Mouse (Mus musculus) heart, embryonic 14.5 days (tissue): ENCODE results near the gene Zfyve26. TPM values are rescaled to one million over a fixed set of nuclear protein-coding genes. Genes with fewer than 3 reads are reported as not detected.

Experiments
- ATAC-seq: fragments of 200-750 bp; cut with Nextera tagmentation; 2 replicates; pipeline ENCODE4 v1.8.0; 2017; ENCODE audit warnings: low read depth, moderate TSS enrichment; ENCODE audit not compliant: insufficient number of reproducible peaks, insufficient read depth, low FRiP score
- H3K27ac ChIP-seq, 2 experiments: fragments of 200-500 bp in 1 of 2; fragments of 300-500 bp in 1 of 2; sonication (generic) in 1 of 2; replicated peaks in 1 of 2; 2 replicates each; pipeline ENCODE4 v1.5.1; 2012 to 2014; ENCODE audit warnings: low read depth in 2 of 2, low read length in 2 of 2, control low read depth in 1 of 2, mild to moderate bottlenecking in 1 of 2, mixed read lengths in 1 of 2; ENCODE audit not compliant: control insufficient read depth in 1 of 2, insufficient read depth in 1 of 2
- H3K27me3 ChIP-seq: fragments of 300-500 bp; sonication (generic); 2 replicates; pipeline ENCODE4 v1.6.1; 2014; ENCODE audit warnings: mild to moderate bottlenecking, low read length, control low read depth; ENCODE audit not compliant: control insufficient read depth, insufficient read depth
- H3K36me3 ChIP-seq: fragments of 300-500 bp; sonication (generic); 2 replicates; pipeline ENCODE4 v1.6.1; 2014; ENCODE audit warnings: mild to moderate bottlenecking, control low read depth, low read length, mixed read lengths; ENCODE audit not compliant: control insufficient read depth, insufficient read depth
- H3K4me1 ChIP-seq, 2 experiments: fragments of 200-500 bp in 1 of 2; fragments of 300-500 bp in 1 of 2; sonication (generic) in 1 of 2; 2 replicates each; pipeline ENCODE4 v1.6.1; 2012 to 2014; ENCODE audit warnings: low read length in 2 of 2, control low read depth in 1 of 2, mixed read lengths in 1 of 2; ENCODE audit not compliant: control insufficient read depth in 2 of 2, insufficient read depth in 2 of 2
- H3K4me2 ChIP-seq: fragments of 300-500 bp; sonication (generic); 2 replicates; pipeline ENCODE4 v1.6.1; 2014; ENCODE audit warnings: mild to moderate bottlenecking, low read length
- H3K4me3 ChIP-seq, 2 experiments: fragments of 200-500 bp in 1 of 2; fragments of 300-500 bp in 1 of 2; sonication (generic) in 1 of 2; 2 replicates each; pipeline ENCODE4 v1.5.1; 2012 to 2014; ENCODE audit warnings: low read length in 2 of 2, mild to moderate bottlenecking in 2 of 2, control low read depth in 1 of 2, low read depth in 1 of 2, moderate library complexity in 1 of 2; ENCODE audit not compliant: control insufficient read depth in 1 of 2, insufficient read depth in 1 of 2
- H3K9ac ChIP-seq: fragments of 300-500 bp; sonication (generic); 2 replicates; pipeline ENCODE4 v1.6.1; 2014; ENCODE audit warnings: mild to moderate bottlenecking, low read length
- H3K9me3 ChIP-seq: fragments of 300-500 bp; sonication (generic); 2 replicates; pipeline ENCODE4 v1.6.1; 2016; ENCODE audit warnings: low read length, control low read depth; ENCODE audit not compliant: control insufficient read depth
- WGBS: fragments of 180-500 bp; shearing (Covaris S2); extraction: QIAGEN DNeasy Blood & Tissue Kit; methylation state at CpG from one replicate; pipeline ENCODE4 v1.1.7; 2014; 5-methylcytosine and 5-hydroxymethylcytosine counted together
- polyA plus RNA-seq: library from polyadenylated mRNA; unstranded; fragments of >200 nt; fragmentation: Nextera tagmentation; extraction: Ambion mirVana; gene quantifications from 2 replicates; pipeline ENCODE4 v1.2.1, GENCODE M21; 2014

Gene Zfyve26
- polyA plus RNA-seq, 1 experiment from 2014 or later: 11.1 TPM

- Histone ChIP-seq H3K9me3 (no peaks in the 10 kb centered on the region), H3K4me2 (no peak overlapping the region), H3K36me3 (no peaks in the 10 kb centered on the region), H3K4me1 (no peaks in the 10 kb centered on the region), H3K9ac (no peak overlapping the region), H3K4me3 (no peak overlapping the region), H3K27ac (no peak overlapping the region), H3K27me3 (no peaks in the 10 kb centered on the region)
- 71% methylated on average over 5 of the region's 5 CpGs for WGBS
- ATAC-seq: no peak
Measured at GRCm38 (mm10) chr12:79217511-79217910, 78.6 kb downstream of the Zfyve26 start.

DNA sequence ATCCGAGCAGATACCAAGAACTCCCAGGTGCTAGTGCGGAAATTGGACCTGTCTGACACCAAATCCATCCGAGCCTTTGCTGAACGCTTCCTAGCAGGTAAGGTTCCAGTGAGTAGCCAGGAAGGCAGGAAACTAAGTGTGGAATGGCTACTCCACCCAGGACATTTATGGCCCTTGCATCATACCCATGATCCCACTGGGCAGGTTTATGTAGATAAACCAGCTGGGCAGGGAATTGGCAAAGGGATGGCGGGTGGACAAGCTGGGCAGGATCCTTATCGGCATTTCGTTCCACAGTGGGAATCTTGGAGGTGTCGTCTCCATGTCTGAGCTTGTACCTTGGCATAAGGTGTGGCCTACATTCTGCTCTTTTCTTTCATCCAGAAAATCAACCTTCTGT is 84.7 kb downstream of the Zfyve26 start:
- Histone ChIP-seq H3K36me3 (no peaks in the 10 kb centered on the region), H3K4me2 (no peak overlapping the region), H3K9ac (no peak overlapping the region), H3K4me3 (no peak overlapping the region), H3K27me3 (no peaks in the 10 kb centered on the region), H3K9me3 (no peaks in the 10 kb centered on the region), H3K4me1 (peaks cover 3 to 5% of the 10 kb centered on the region in 2 experiments; a peak in 2 of 4 replicates), H3K27ac (no peak overlapping the region)
- 87% methylated on average over 8 of the region's 8 CpGs for WGBS
- no peak for ATAC-seq

DNA sequence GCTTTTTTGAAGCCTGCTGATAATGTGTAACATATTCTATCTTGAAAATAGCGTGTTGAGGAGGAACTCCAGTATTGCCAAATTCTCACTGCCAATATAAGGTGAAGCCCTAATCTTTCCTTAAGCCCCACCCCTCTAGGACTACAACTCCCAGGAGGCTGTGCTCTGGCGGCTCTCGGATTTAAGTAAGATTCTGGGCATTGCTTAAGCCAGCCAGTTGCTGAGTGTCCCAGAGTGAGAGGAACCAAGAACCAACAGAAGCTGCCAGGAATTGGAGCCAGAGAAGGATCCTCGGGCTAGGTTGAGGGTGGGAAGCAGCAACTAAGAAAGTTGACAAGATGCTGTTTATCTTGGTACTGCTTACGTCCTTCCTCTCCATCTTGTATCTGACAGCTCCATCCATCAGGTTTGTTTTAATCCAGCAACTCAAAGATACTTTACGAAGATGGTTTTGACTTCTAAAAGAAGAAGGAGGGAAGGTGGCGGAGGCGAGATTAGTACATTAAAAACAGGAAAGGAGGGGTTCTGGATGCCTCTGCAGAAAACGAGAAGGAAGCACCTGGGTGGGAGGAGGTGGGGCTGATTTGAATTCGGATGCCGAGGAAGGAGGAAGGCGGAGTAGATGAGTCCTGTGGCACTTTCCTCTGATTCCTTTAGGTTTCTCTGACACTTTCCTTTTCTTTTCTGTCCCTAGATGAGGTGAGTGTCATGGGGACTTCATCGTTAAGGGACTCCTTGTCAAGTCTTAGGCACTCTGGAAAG is 87.2 kb downstream of the Zfyve26 start, which contains the start of gene Rdh12:
Gene Rdh12, plus strand, starts transcription at position 212 of the 762 bp plus-strand sequence.
- H3K9ac ChIP-seq: peak within 1 kb of the TSS; percentile 41; the same call in 1 of the 2 replicates
- WGBS: 6% methylated on average over 13 of the region's 13 CpGs
- no peaks in the 10 kb centered on the region for H3K9me3 ChIP-seq
- peak within 1 kb of the TSS; percentile 74 for H3K4me2 ChIP-seq
- no peaks in the 10 kb centered on the region for H3K27me3 ChIP-seq
- no peak within 1 kb of the TSS for H3K27ac ChIP-seq
- peak within 1 kb of the TSS; percentile 41 for H3K4me3 ChIP-seq
- H3K4me1 ChIP-seq: peaks cover 3 to 5% of the 10 kb centered on the region in 2 experiments; a peak in 2 of 4 replicates
- no peak for ATAC-seq
- no peaks in the 10 kb centered on the region for H3K36me3 ChIP-seq

DNA sequence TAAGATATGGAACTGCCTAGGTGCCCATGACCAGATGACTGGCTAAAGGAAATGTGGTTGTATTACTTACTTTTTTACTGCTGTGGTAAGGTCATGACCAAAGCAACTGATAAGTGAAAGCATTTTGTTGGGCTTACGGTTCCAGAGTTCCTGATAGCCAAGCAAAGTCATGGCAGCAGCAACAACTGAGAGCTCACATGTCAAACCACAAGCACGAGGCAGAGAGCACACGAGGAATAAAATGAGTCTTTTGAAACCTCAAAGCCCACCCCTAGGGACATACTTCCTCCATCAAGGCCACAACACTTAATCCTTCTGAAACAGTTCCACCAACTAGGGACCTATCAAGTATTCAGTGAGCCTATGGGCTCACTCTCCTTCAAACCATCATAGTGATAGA is 94.2 kb downstream of the Zfyve26 start:
- WGBS: 56% methylated on average over 3 of the region's 3 CpGs
- no peaks in the 10 kb centered on the region for H3K27me3 ChIP-seq
- no peaks in the 10 kb centered on the region for H3K36me3 ChIP-seq
- no peak overlapping the region for H3K4me2 ChIP-seq
- no peak overlapping the region for H3K9ac ChIP-seq
- no peaks in the 10 kb centered on the region for H3K9me3 ChIP-seq
- ATAC-seq: no peak
- no peaks in the 10 kb centered on the region for H3K4me1 ChIP-seq
- H3K27ac ChIP-seq: no peak overlapping the region
- H3K4me3 ChIP-seq: no peak overlapping the region

DNA sequence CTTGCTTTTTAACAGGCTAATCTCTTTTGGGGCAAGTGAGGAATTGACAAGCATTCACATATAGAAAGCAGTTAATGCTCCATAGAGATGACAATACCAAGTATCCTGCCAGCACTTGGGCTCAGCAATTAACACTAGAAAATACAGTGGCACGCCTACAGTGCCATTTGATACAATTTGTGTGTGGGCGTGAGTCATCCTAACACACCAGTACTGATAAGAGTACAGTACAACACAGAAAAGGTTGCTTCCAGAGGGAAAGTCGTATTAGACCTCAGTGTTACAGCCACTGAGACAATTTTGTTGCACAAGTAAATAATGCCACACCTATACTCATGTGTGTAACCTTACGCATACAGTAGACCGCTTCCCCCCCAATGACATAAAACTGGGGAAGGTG is 99.0 kb downstream of the Zfyve26 start:
- H3K9ac ChIP-seq: no peak overlapping the region
- no peaks in the 10 kb centered on the region for H3K4me1 ChIP-seq
- H3K9me3 ChIP-seq: no peaks in the 10 kb centered on the region
- no peak overlapping the region for H3K4me2 ChIP-seq
- no peaks in the 10 kb centered on the region for H3K36me3 ChIP-seq
- ATAC-seq: no peak
- H3K4me3 ChIP-seq: no peak overlapping the region
- 74% methylated on average over 5 of the region's 5 CpGs for WGBS
- H3K27me3 ChIP-seq: no peaks in the 10 kb centered on the region
- no peak overlapping the region for H3K27ac ChIP-seq

DNA sequence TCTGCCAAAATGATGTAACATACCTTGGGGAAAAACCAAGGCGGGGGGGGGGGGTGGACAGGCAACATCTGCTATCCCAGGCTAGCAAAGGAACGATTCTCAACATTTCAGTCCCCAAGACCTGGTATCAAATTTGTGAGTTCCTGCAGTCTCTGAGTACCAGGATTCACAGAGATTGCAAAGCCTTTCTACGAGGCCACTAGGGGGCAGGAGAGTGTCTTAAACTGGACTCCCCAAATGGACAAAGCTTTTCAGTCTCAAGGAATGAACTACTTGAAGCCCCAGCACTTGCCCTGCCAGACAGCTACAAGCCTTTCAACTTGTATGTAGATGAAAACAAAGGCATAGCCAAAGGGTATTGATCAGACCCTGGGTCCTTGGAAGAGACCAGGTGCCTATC is 102.7 kb downstream of the Zfyve26 start:
- Histone ChIP-seq H3K27me3 (no peaks in the 10 kb centered on the region), H3K27ac (no peak overlapping the region), H3K4me1 (peaks cover 6 to 15% of the 10 kb centered on the region in 2 experiments; a peak in 3 of 4 replicates), H3K9me3 (no peaks in the 10 kb centered on the region), H3K9ac (no peak overlapping the region), H3K4me3 (no peak overlapping the region), H3K36me3 (peaks cover 3% of the 10 kb centered on the region; the same call in 1 of the 2 replicates), H3K4me2 (no peak overlapping the region)
- ATAC-seq: no peak
- 9% methylated on average over 3 of the region's 3 CpGs for WGBS

DNA sequence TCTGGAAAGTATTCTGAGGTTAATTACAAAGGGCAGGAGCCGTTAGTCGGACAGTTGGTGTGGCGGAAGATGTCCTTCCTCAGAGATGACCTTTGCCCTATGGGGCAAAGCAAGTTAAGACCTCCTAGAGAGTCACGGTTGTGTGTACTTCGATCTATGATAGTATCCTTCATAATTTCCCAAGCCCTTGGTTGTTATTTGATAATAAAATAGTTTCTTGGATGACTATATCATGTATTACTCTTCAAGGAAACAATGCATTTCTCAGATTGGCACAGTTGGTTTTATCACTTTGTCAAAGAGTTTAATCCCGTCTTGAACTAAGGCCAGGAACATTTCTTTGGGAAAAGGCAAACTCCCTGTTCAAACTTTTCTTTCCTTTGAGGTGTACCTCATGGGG is 103.9 kb downstream of the Zfyve26 start, which contains the start of gene Rdh11:
Gene Rdh11, minus strand, starts transcription at position 101 of the 400 bp plus-strand sequence.
- ATAC-seq: no peak

More for the DNA sequence above, 103.9 kb downstream of the Zfyve26 start, which contains the start of gene Rdh11:
- 65% methylated on average over 6 of the region's 6 CpGs for WGBS
- H3K9me3 ChIP-seq: no peaks in the 10 kb centered on the region
- no peaks in the 10 kb centered on the region for H3K27me3 ChIP-seq
- peaks cover 6 to 15% of the 10 kb centered on the region in 2 experiments; a peak in 3 of 4 replicates for H3K4me1 ChIP-seq
- peak within 1 kb of the TSS; percentile 95 for H3K4me2 ChIP-seq
- H3K4me3 ChIP-seq: peak within 1 kb of the TSS; percentile 53 to 59
- peak within 1 kb of the TSS; percentile 77 for H3K9ac ChIP-seq
- peak within 1 kb of the TSS; percentile 24 to 55; a peak in 3 of 4 replicates for H3K27ac ChIP-seq
- H3K36me3 ChIP-seq: peaks cover 15% of the 10 kb centered on the region
